In the genomic region with DNA sequence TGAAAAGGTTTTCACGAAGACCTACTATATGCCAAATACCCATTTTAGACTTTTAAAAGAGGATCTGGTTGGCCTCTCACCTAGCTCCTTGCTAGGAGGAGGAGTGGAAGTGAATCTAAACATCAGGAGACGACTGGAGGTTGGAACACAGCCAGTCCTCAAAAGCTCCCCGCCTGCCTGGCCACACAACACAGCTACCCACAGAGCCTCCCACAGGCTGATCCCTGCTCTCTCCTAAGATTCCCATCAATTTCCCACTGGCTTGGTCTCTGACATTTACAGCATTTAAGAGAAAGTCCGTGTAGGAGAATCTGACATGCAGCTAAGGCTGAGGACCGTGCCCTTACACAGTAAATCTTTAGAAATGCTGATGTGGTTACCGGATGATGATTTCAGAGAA, we compare ENCODE assay signal across 13 mouse cellular contexts.
DNase-seq lines count a peak whose midpoint lies in the region; ATAC-seq lines count a peak whose summit lies in the region.
"Had no signal": no experiment of that assay in that cellular context is flagged by ENCODE, and none has a peak within 500 bp of the region (broad histone marks: within the 10 kb centered on the region; RNA-seq: fewer than 3 reads in every experiment).

No protein-coding gene starts in this region.

- 0 out of 2 replicates have a peak, but pooled peaks cover 7% of the 10 kb centered on the region for H3K4me1 ChIP-seq in kidney, embryonic 14.5 days (ENCODE audit: control insufficient read depth, insufficient read depth, low read length)
- H3K4me1 ChIP-seq in hindbrain, embryonic 14.5 days (replicated peaks; ENCODE audit: control insufficient read depth, insufficient read depth, low read length): no peaks in the 10 kb centered on the region

- H3K36me3 ChIP-seq in kidney, embryonic 14.5 days (ENCODE audit: control insufficient read depth, insufficient read depth, low read length): no peaks in the 10 kb centered on the region
- no peaks in the 10 kb centered on the region for H3K36me3 ChIP-seq in hindbrain, embryonic 14.5 days (replicated peaks; ENCODE audit: control insufficient read depth, insufficient read depth)
- H3K36me3 ChIP-seq: limb, embryonic 15.5 days had no signal

- no peak overlapping the region for H3K27ac ChIP-seq in kidney, embryonic 14.5 days (ENCODE audit: low read depth, low read length)
- H3K27ac ChIP-seq in hindbrain, embryonic 14.5 days: no peak overlapping the region
- H3K27ac ChIP-seq: limb, embryonic 15.5 days had no signal

- no peak overlapping the region for H3K4me2 ChIP-seq in kidney, embryonic 14.5 days (replicated peaks; ENCODE audit: low read depth, low read length)
- no peak overlapping the region for H3K4me2 ChIP-seq in hindbrain, embryonic 14.5 days (replicated peaks)
- H3K4me2 ChIP-seq: limb, embryonic 15.5 days had no signal

- H3K4me3 ChIP-seq in kidney, embryonic 14.5 days (ENCODE audit: low read length): no peak overlapping the region
- H3K4me3 ChIP-seq in hindbrain, embryonic 14.5 days (replicated peaks; ENCODE audit: low read length): no peak overlapping the region
- H3K4me3 ChIP-seq: limb, embryonic 15.5 days; megakaryocyte, embryonic 14.5 days had no signal

- no peak for DNase-seq in kidney, postnatal 25 days
- peak; percentile 57 for DNase-seq in 3T3-L1 (ENCODE audit: low read depth, low spot score)
- peak; percentile 32 to 47 for DNase-seq in cerebellum, postnatal 14 days
- no peak for DNase-seq in layer of hippocampus, postnatal 10 days (ENCODE audit: low spot score in 2 of 2)
- no peak for DNase-seq in hindbrain, embryonic 14.5 days (ENCODE audit: low spot score)
- DNase-seq: adrenal gland, postnatal 25 days; layer of hippocampus, postnatal 36 days; lung, adult 2 months had no signal

- WGBS in kidney, embryonic 14.5 days: 26% methylated on average over 6 of the region's 6 CpGs
- WGBS in hindbrain, embryonic 14.5 days: 63% methylated on average over 6 of the region's 6 CpGs

- H3K27me3 ChIP-seq in kidney, embryonic 14.5 days (ENCODE audit: control insufficient read depth, insufficient read depth, low read length): no peaks in the 10 kb centered on the region
- H3K27me3 ChIP-seq in hindbrain, embryonic 14.5 days (ENCODE audit: control insufficient read depth, insufficient read depth, low read length): no peaks in the 10 kb centered on the region
- H3K27me3 ChIP-seq: limb, embryonic 15.5 days; megakaryocyte, embryonic 14.5 days had no signal

- H3K9me3 ChIP-seq in kidney, embryonic 14.5 days (ENCODE audit: control insufficient read depth, low read length): no peaks in the 10 kb centered on the region
- H3K9me3 ChIP-seq in hindbrain, embryonic 14.5 days (ENCODE audit: control insufficient read depth, low read length): no peaks in the 10 kb centered on the region
- H3K9me3 ChIP-seq: limb, embryonic 15.5 days; megakaryocyte, embryonic 14.5 days had no signal

- no peak overlapping the region for H3K9ac ChIP-seq in kidney, embryonic 14.5 days (ENCODE audit: low read depth, low read length)
- no peak overlapping the region for H3K9ac ChIP-seq in hindbrain, embryonic 14.5 days
- H3K9ac ChIP-seq: limb, embryonic 15.5 days had no signal

- ATAC-seq in kidney, embryonic 14.5 days (ENCODE audit: low FRiP score, low TSS enrichment): peak; percentile 88
- peak; percentile 30 for ATAC-seq in CD4-positive, CD25-positive, alpha-beta regulatory T cell, adult 4 months
- ATAC-seq in hindbrain, embryonic 14.5 days (ENCODE audit: low FRiP score): no peak
- ATAC-seq: forebrain, embryonic 16.5 days had no signal

Comparison
In these comparisons a context has a peak if more than half of its experiments do, and no peak if none do; other contexts are left out.
1. DNase-seq: peak in 3T3-L1 (single experiment) and cerebellum, postnatal 14 days (2 of 2); none in kidney, postnatal 25 days (0 of 2), layer of hippocampus, postnatal 10 days (0 of 2) and hindbrain, embryonic 14.5 days (single experiment).